Mouse (Mus musculus) neural tube, embryonic 14.5 days (tissue): ENCODE measurements around the gene 9330159F19Rik. TPM values are rescaled to one million over a fixed set of nuclear protein-coding genes. Genes with fewer than 3 reads are reported as not detected.

ENCODE experiments used
- ATAC-seq: fragments of 200-750 bp; cut with Nextera tagmentation; 2 replicates; pipeline ENCODE4 v1.8.0; 2017; ENCODE audit warnings: low read depth, mild to moderate bottlenecking, moderate TSS enrichment, moderate library complexity
- H3K27ac ChIP-seq: fragments of 300-500 bp; sonication (generic); 2 replicates; pipeline ENCODE4 v1.5.1; 2014; ENCODE audit warnings: low read depth, mild to moderate bottlenecking, control low read depth, low read length, moderate library complexity, mixed read lengths
- H3K27me3 ChIP-seq: fragments of 300-500 bp; sonication (generic); 2 replicates; pipeline ENCODE4 v1.6.1; 2014; ENCODE audit warnings: low read length; ENCODE audit not compliant: control insufficient read depth, insufficient read depth
- H3K36me3 ChIP-seq: fragments of 300-500 bp; sonication (generic); 2 replicates; pipeline ENCODE4 v1.6.1; 2014; ENCODE audit warnings: low read length, mixed read lengths; ENCODE audit not compliant: control insufficient read depth, insufficient read depth
- H3K4me1 ChIP-seq: fragments of 300-500 bp; sonication (generic); 2 replicates; pipeline ENCODE4 v1.6.1; 2014; ENCODE audit warnings: low read length; ENCODE audit not compliant: control insufficient read depth, insufficient read depth
- H3K4me2 ChIP-seq: fragments of 300-500 bp; sonication (generic); 2 replicates; pipeline ENCODE4 v1.6.1; 2014; ENCODE audit warnings: mild to moderate bottlenecking, low read depth, low read length, control low read depth
- H3K4me3 ChIP-seq: fragments of 300-500 bp; sonication (generic); 2 replicates; pipeline ENCODE4 v1.5.1; 2014; ENCODE audit warnings: low read depth, low read length, control low read depth, mixed read lengths
- H3K9ac ChIP-seq: fragments of 300-500 bp; sonication (generic); replicated peaks from 2 replicates; pipeline ENCODE4 v1.6.1; 2014; ENCODE audit warnings: low read depth, mild to moderate bottlenecking, control low read depth, low read length, mixed read lengths
- H3K9me3 ChIP-seq: fragments of 300-500 bp; sonication (generic); 2 replicates; pipeline ENCODE4 v1.6.1; 2016; ENCODE audit warnings: low read length; ENCODE audit not compliant: control insufficient read depth
- WGBS: fragments of 180-500 bp; shearing (Covaris S2); extraction: QIAGEN DNeasy Blood & Tissue Kit; methylation state at CpG from one replicate; pipeline ENCODE4 v1.1.7; 2014; 5-methylcytosine and 5-hydroxymethylcytosine counted together
- polyA plus RNA-seq: library from polyadenylated mRNA; unstranded; fragments of >200 nt; fragmentation: Nextera tagmentation; extraction: Ambion mirVana; gene quantifications from 2 replicates; pipeline ENCODE4 v1.2.1, GENCODE M21; 2014

9330159F19Rik gene
- polyA plus RNA-seq, 1 experiment from 2014 or later: 36.3 TPM

DNA sequence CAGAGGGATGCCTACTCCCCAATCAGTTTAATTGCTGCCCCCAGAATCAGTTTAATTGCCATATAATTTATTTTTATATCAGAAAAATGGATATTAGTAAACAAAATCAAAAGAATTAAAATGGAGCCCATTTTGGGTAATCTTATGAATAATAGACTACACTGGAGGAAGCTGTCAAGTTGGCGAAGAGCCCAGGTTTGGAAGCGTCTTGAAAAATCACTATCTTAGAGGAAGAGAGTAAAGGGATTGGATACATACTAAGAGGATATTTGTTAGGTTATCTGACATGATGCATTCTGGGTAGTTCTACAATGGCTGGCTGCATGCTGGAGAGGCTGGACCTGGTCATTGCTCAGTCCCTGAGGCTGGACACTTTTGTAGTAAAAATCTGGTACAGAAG lies 19.8 kb downstream of the 9330159F19Rik start:
- no peak for ATAC-seq
- no peaks in the 10 kb centered on the region for H3K4me1 ChIP-seq
- no peak overlapping the region for H3K4me3 ChIP-seq
- no peak overlapping the region for H3K4me2 ChIP-seq
- H3K27ac ChIP-seq: no peak overlapping the region
- no peaks in the 10 kb centered on the region for H3K9me3 ChIP-seq
- WGBS: 87% methylated on average over 2 of the region's 2 CpGs
- H3K9ac ChIP-seq: no peak overlapping the region
- peaks cover 10% of the 10 kb centered on the region; the same call in 1 of the 2 replicates for H3K36me3 ChIP-seq
- no peaks in the 10 kb centered on the region for H3K27me3 ChIP-seq

Other genes with a start within 250 kb of the 9330159F19Rik start
- not detected in 2 replicates for gene 2310057J18Rik, start 225.3 kb upstream of the 9330159F19Rik start, polyA plus RNA-seq
- 104 and 110 TPM in 2 replicates for gene Soga3, start 67.8 kb upstream of the 9330159F19Rik start, polyA plus RNA-seq
- 12.1 and 14.9 TPM in 2 replicates for gene Gm49353, start 12.7 kb upstream of the 9330159F19Rik start, polyA plus RNA-seq
- 28.7 and 30.4 TPM in 2 replicates for gene Echdc1, start 101.6 kb downstream of the 9330159F19Rik start, polyA plus RNA-seq
- gene Rnf146, start 150.8 kb downstream of the 9330159F19Rik start, polyA plus RNA-seq: 57.5 and 75.3 TPM in 2 replicates